Mouse (Mus musculus): Measurements from ENCODE around the gene Zdhhc23. TPM values are rescaled to one million over a fixed set of nuclear protein-coding genes. Genes with fewer than 3 reads are reported as not detected.

Zdhhc23 gene
- polyA plus RNA-seq, 1 experiment from 2014 or later = 2.4 TPM

GRCm38 (mm10) chr16:43945869-43946268, 33.7 kb downstream of the Zdhhc23 start:
- WGBS = 65% methylated on average over 3 of the region's 3 CpGs
- no peaks in the 10 kb centered on the region for H3K27me3 ChIP-seq (ENCODE audit: insufficient read depth, low read length)
- ATAC-seq (ENCODE audit: low FRiP score, low TSS enrichment) = no peak
- H3K4me3 ChIP-seq (ENCODE audit: low read length) = no peak overlapping the region
- H3K4me1 ChIP-seq (ENCODE audit: insufficient read depth, low read length) = no peaks in the 10 kb centered on the region
- H3K27ac ChIP-seq (ENCODE audit: low read length) = no peak overlapping the region
- H3K9me3 ChIP-seq (ENCODE audit: low read length) = no peaks in the 10 kb centered on the region
- H3K4me2 ChIP-seq (replicated peaks; ENCODE audit: low read depth, low read length) = no peak overlapping the region
- H3K36me3 ChIP-seq (ENCODE audit: insufficient read depth, low read length) = no peaks in the 10 kb centered on the region
- H3K9ac ChIP-seq (replicated peaks; ENCODE audit: low read length) = no peak overlapping the region

GRCm38 (mm10) chr16:43945351-43945750, 34.2 kb downstream of the Zdhhc23 start:
- Histone ChIP-seq H3K36me3 (ENCODE audit: insufficient read depth, low read length) (no peaks in the 10 kb centered on the region), H3K27me3 (ENCODE audit: insufficient read depth, low read length) (no peaks in the 10 kb centered on the region), H3K9ac (replicated peaks; ENCODE audit: low read length) (no peak overlapping the region), H3K4me3 (ENCODE audit: low read length) (no peak overlapping the region), H3K4me2 (replicated peaks; ENCODE audit: low read depth, low read length) (no peak overlapping the region), H3K27ac (ENCODE audit: low read length) (no peak overlapping the region), H3K9me3 (ENCODE audit: low read length) (no peaks in the 10 kb centered on the region), H3K4me1 (ENCODE audit: insufficient read depth, low read length) (no peaks in the 10 kb centered on the region)
- 84% methylated on average over 3 of the region's 3 CpGs for WGBS
- ATAC-seq (ENCODE audit: low FRiP score, low TSS enrichment) = no peak

- no peaks in the 10 kb centered on the region for H3K36me3 ChIP-seq (ENCODE audit: insufficient read depth, low read length)
- H3K9ac ChIP-seq (replicated peaks; ENCODE audit: low read length) = no peak overlapping the region
- no peaks in the 10 kb centered on the region for H3K9me3 ChIP-seq (ENCODE audit: low read length)
- 90% methylated on average over 4 of the region's 4 CpGs for WGBS
- ATAC-seq (ENCODE audit: low FRiP score, low TSS enrichment) = no peak
- H3K4me1 ChIP-seq (ENCODE audit: insufficient read depth, low read length) = no peaks in the 10 kb centered on the region
- H3K27me3 ChIP-seq (ENCODE audit: insufficient read depth, low read length) = no peaks in the 10 kb centered on the region
- H3K4me2 ChIP-seq (replicated peaks; ENCODE audit: low read depth, low read length) = no peak overlapping the region
- H3K4me3 ChIP-seq (ENCODE audit: low read length) = no peak overlapping the region
- no peak overlapping the region for H3K27ac ChIP-seq (ENCODE audit: low read length)
These were observed 38.7 kb downstream of the Zdhhc23 start for GRCm38 (mm10) chr16:43940846-43941245.

- no peak overlapping the region for H3K27ac ChIP-seq (ENCODE audit: low read length)
- H3K9me3 ChIP-seq (ENCODE audit: low read length) = no peaks in the 10 kb centered on the region
- 79% methylated on average over 3 of the region's 3 CpGs for WGBS
- no peaks in the 10 kb centered on the region for H3K27me3 ChIP-seq (ENCODE audit: insufficient read depth, low read length)
- H3K4me3 ChIP-seq (ENCODE audit: low read length) = no peak overlapping the region
- no peaks in the 10 kb centered on the region for H3K4me1 ChIP-seq (ENCODE audit: insufficient read depth, low read length)
- ATAC-seq (ENCODE audit: low FRiP score, low TSS enrichment) = no peak
- H3K4me2 ChIP-seq (replicated peaks; ENCODE audit: low read depth, low read length) = no peak overlapping the region
- H3K9ac ChIP-seq (replicated peaks; ENCODE audit: low read length) = no peak overlapping the region
- H3K36me3 ChIP-seq (ENCODE audit: insufficient read depth, low read length) = no peaks in the 10 kb centered on the region
These were observed 43.7 kb downstream of the Zdhhc23 start for GRCm38 (mm10) chr16:43935892-43936291.

- ATAC-seq (ENCODE audit: low FRiP score, low TSS enrichment) = no peak
- Histone ChIP-seq H3K27me3 (ENCODE audit: insufficient read depth, low read length) (no peaks in the 10 kb centered on the region), H3K4me2 (replicated peaks; ENCODE audit: low read depth, low read length) (no peak overlapping the region), H3K9me3 (ENCODE audit: low read length) (no peaks in the 10 kb centered on the region), H3K9ac (replicated peaks; ENCODE audit: low read length) (no peak overlapping the region), H3K36me3 (ENCODE audit: insufficient read depth, low read length) (no peaks in the 10 kb centered on the region), H3K4me3 (ENCODE audit: low read length) (no peak overlapping the region), H3K4me1 (ENCODE audit: insufficient read depth, low read length) (no peaks in the 10 kb centered on the region), H3K27ac (ENCODE audit: low read length) (no peak overlapping the region)
- 73% methylated on average over 3 of the region's 3 CpGs for WGBS
These were observed 44.2 kb downstream of the Zdhhc23 start for GRCm38 (mm10) chr16:43935367-43935766.

GRCm38 (mm10) chr16:43934856-43935255, 44.7 kb downstream of the Zdhhc23 start:
- H3K9ac ChIP-seq (replicated peaks; ENCODE audit: low read length) = no peak overlapping the region
- H3K36me3 ChIP-seq (ENCODE audit: insufficient read depth, low read length) = no peaks in the 10 kb centered on the region
- ATAC-seq (ENCODE audit: low FRiP score, low TSS enrichment) = no peak
- no peak overlapping the region for H3K4me3 ChIP-seq (ENCODE audit: low read length)
- 88% methylated on average over 8 of the region's 8 CpGs for whole genome bisulfite sequencing
- H3K4me1 ChIP-seq (ENCODE audit: insufficient read depth, low read length) = no peaks in the 10 kb centered on the region
- H3K4me2 ChIP-seq (replicated peaks; ENCODE audit: low read depth, low read length) = no peak overlapping the region
- H3K27ac ChIP-seq (ENCODE audit: low read length) = no peak overlapping the region
- H3K27me3 ChIP-seq (ENCODE audit: insufficient read depth, low read length) = no peaks in the 10 kb centered on the region
- H3K9me3 ChIP-seq (ENCODE audit: low read length) = no peaks in the 10 kb centered on the region

GRCm38 (mm10) chr16:43933041-43933440, 46.5 kb downstream of the Zdhhc23 start:
- Histone ChIP-seq H3K4me2 (replicated peaks; ENCODE audit: low read depth, low read length) (no peak overlapping the region), H3K4me3 (ENCODE audit: low read length) (no peak overlapping the region), H3K4me1 (ENCODE audit: insufficient read depth, low read length) (no peaks in the 10 kb centered on the region), H3K9me3 (ENCODE audit: low read length) (no peaks in the 10 kb centered on the region), H3K27ac (ENCODE audit: low read length) (no peak overlapping the region), H3K36me3 (ENCODE audit: insufficient read depth, low read length) (no peaks in the 10 kb centered on the region), H3K9ac (replicated peaks; ENCODE audit: low read length) (no peak overlapping the region), H3K27me3 (ENCODE audit: insufficient read depth, low read length) (no peaks in the 10 kb centered on the region)
- 84% methylated on average over 6 of the region's 6 CpGs for WGBS
- no peak for ATAC-seq (ENCODE audit: low FRiP score, low TSS enrichment)

- H3K9ac ChIP-seq (replicated peaks; ENCODE audit: low read length) = no peak overlapping the region
- H3K27me3 ChIP-seq (ENCODE audit: insufficient read depth, low read length) = no peaks in the 10 kb centered on the region
- ATAC-seq (ENCODE audit: low FRiP score, low TSS enrichment) = no peak
- no peak overlapping the region for H3K4me3 ChIP-seq (ENCODE audit: low read length)
- no peaks in the 10 kb centered on the region for H3K9me3 ChIP-seq (ENCODE audit: low read length)
- no peak overlapping the region for H3K4me2 ChIP-seq (replicated peaks; ENCODE audit: low read depth, low read length)
- WGBS = 92% methylated on average over 7 of the region's 7 CpGs
- no peaks in the 10 kb centered on the region for H3K36me3 ChIP-seq (ENCODE audit: insufficient read depth, low read length)
- no peaks in the 10 kb centered on the region for H3K4me1 ChIP-seq (ENCODE audit: insufficient read depth, low read length)
- H3K27ac ChIP-seq (ENCODE audit: low read length) = no peak overlapping the region
These were observed 47.3 kb downstream of the Zdhhc23 start for GRCm38 (mm10) chr16:43932319-43932718.

GRCm38 (mm10) chr16:43931502-43931901, 48.1 kb downstream of the Zdhhc23 start:
- Histone ChIP-seq H3K27ac (ENCODE audit: low read length) (no peak overlapping the region), H3K4me3 (ENCODE audit: low read length) (no peak overlapping the region), H3K4me1 (ENCODE audit: insufficient read depth, low read length) (no peaks in the 10 kb centered on the region), H3K4me2 (replicated peaks; ENCODE audit: low read depth, low read length) (no peak overlapping the region), H3K9ac (replicated peaks; ENCODE audit: low read length) (no peak overlapping the region), H3K9me3 (ENCODE audit: low read length) (no peaks in the 10 kb centered on the region), H3K36me3 (ENCODE audit: insufficient read depth, low read length) (no peaks in the 10 kb centered on the region), H3K27me3 (ENCODE audit: insufficient read depth, low read length) (no peaks in the 10 kb centered on the region)
- 23% methylated on average over 3 of the region's 3 CpGs for WGBS
- no peak for ATAC-seq (ENCODE audit: low FRiP score, low TSS enrichment)

GRCm38 (mm10) chr16:43930577-43930976, 49.0 kb downstream of the Zdhhc23 start:
- Histone ChIP-seq H3K27ac (ENCODE audit: low read length) (no peak overlapping the region), H3K4me1 (ENCODE audit: insufficient read depth, low read length) (no peaks in the 10 kb centered on the region), H3K9ac (replicated peaks; ENCODE audit: low read length) (no peak overlapping the region), H3K9me3 (ENCODE audit: low read length) (no peaks in the 10 kb centered on the region), H3K4me3 (ENCODE audit: low read length) (no peak overlapping the region), H3K27me3 (ENCODE audit: insufficient read depth, low read length) (no peaks in the 10 kb centered on the region), H3K36me3 (ENCODE audit: insufficient read depth, low read length) (no peaks in the 10 kb centered on the region), H3K4me2 (replicated peaks; ENCODE audit: low read depth, low read length) (no peak overlapping the region)
- ATAC-seq (ENCODE audit: low FRiP score, low TSS enrichment) = no peak

All from kidney, embryonic 16.5 days (tissue).